Mouse (Mus musculus): ENCODE data around the gene Fam216b.

DNA sequence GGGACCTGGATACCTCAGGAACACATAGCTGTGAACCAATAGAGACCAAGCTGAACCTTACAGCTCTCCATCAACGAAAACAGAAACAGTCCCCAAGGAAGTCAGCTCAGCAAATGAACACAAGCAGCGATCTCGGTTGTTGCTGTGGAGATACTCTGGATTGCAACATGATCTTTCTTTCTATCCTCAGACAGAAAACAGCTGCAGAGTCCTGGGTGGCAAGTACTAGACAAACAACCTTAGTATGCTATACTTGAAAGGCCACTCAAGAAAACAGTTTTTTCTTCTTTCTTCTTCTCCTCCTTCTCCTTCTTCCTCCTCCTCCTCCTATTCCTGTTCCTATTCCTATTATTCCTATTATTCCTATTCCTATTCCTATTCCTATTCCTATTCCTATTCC is 37.9 kb upstream of the Fam216b start:
- no peak for TF ChIP-seq CTCF (IDR thresholded peaks at IDR 0.05; ENCODE audit: low read depth, low read length)
- no peak for TF ChIP-seq POLR2A (IDR thresholded peaks at IDR 0.05; ENCODE audit: extremely low read depth, insufficient read depth, low read length)

Data from liver, adult 2 months (tissue).